Mouse (Mus musculus) kidney, adult 2 months (tissue): ENCODE measurements around the gene Rtn4rl1. TPM values are rescaled to one million over a fixed set of nuclear protein-coding genes. Genes with fewer than 3 reads are reported as not detected.
A peak's percentile ranks its signal among the peaks of the same experiment; 100 is the strongest.

Source experiments
- DNase-seq: peaks from one replicate; pipeline ENCODE4 v3.0.0; 2021
- H3K27ac ChIP-seq: fragments of 200-500 bp; 2 replicates; pipeline ENCODE4 v1.5.1; 2012; ENCODE audit warnings: low read depth, low read length, control low read depth, inconsistent platforms; ENCODE audit not compliant: insufficient read depth
- H3K27me3 ChIP-seq: fragments of 200-500 bp; replicated peaks from 2 replicates; pipeline ENCODE4 v1.6.1; 2012; ENCODE audit warnings: mild to moderate bottlenecking, moderate library complexity, low read length, inconsistent platforms; ENCODE audit not compliant: control insufficient read depth, insufficient read depth
- H3K36me3 ChIP-seq: fragments of 200-500 bp; 2 replicates; pipeline ENCODE4 v1.6.1; 2012; ENCODE audit warnings: mild to moderate bottlenecking, moderate library complexity, low read length, inconsistent platforms; ENCODE audit not compliant: control insufficient read depth, insufficient read depth
- H3K4me1 ChIP-seq: fragments of 200-500 bp; 2 replicates; pipeline ENCODE4 v1.6.1; 2011; ENCODE audit warnings: low read length; ENCODE audit not compliant: control insufficient read depth, insufficient read depth
- H3K4me3 ChIP-seq: fragments of 200-500 bp; 2 replicates; pipeline ENCODE4 v1.5.1; 2011; ENCODE audit warnings: mild to moderate bottlenecking, low read depth, low read length, control low read depth; ENCODE audit not compliant: insufficient read depth
- CTCF ChIP-seq: fragments of 200-500 bp; conservative IDR thresholded peaks from 2 replicates; pipeline ENCODE4 v1.5.1; 2011; ENCODE audit warnings: low read depth, mild to moderate bottlenecking, control low read depth, low read length, moderate library complexity, mixed read lengths; ENCODE audit not compliant: insufficient read depth, insufficient read length
- POLR2A ChIP-seq: fragments of 200-500 bp; IDR thresholded peaks from one replicate; pipeline ENCODE4 v1.6.1; 2011; ENCODE audit warnings: low read depth, low read length, control low read depth
- WGBS: fragments of 180-500 bp; shearing (Covaris S2); methylation state at CpG from one replicate; pipeline ENCODE4 v1.1.7; 2018; 5-methylcytosine and 5-hydroxymethylcytosine counted together
- polyA plus RNA-seq: library from polyadenylated mRNA; depleted of rRNA; stranded (reverse); fragments of >200 nt; gene quantifications from 2 replicates; pipeline ENCODE4 v1.2.3, GENCODE M21; 2012

The Rtn4rl1 gene
- polyA plus RNA-seq, 1 experiment: 11.3 TPM

GRCm38 (mm10) chr11:75263274-75263963 is 69.8 kb downstream of the Rtn4rl1 start:
- Histone ChIP-seq H3K27ac (peak overlapping the region; percentile 47), H3K4me3 (no peak overlapping the region), H3K36me3 (no peaks in the 10 kb centered on the region), H3K27me3 (no peaks in the 10 kb centered on the region), H3K4me1 (peaks cover 12% of the 10 kb centered on the region; the same call in 1 of the 2 replicates)
- 75% methylated on average over 15 of the region's 15 CpGs for WGBS
- peak; percentile 56 for DNase-seq
- TF ChIP-seq CTCF: no peak

- DNase-seq: no peak
- H3K27me3 ChIP-seq: no peaks in the 10 kb centered on the region
- H3K4me1 ChIP-seq: peaks cover 15% of the 10 kb centered on the region; the same call in 1 of the 2 replicates
- WGBS: 73% methylated on average over 6 of the region's 6 CpGs
- TF ChIP-seq POLR2A: no peak
- no peak for TF ChIP-seq CTCF
- H3K36me3 ChIP-seq: no peaks in the 10 kb centered on the region
- H3K4me3 ChIP-seq: no peak overlapping the region
- H3K27ac ChIP-seq: 0 out of 2 replicates have a peak overlapping the region, but pooled peaks have one; percentile 0
Observed at GRCm38 (mm10) chr11:75263964-75264312, 70.4 kb downstream of the Rtn4rl1 start.

GRCm38 (mm10) chr11:75264550-75264949 is 71.0 kb downstream of the Rtn4rl1 start:
- Histone ChIP-seq H3K27me3 (no peaks in the 10 kb centered on the region), H3K4me1 (peaks cover 15% of the 10 kb centered on the region; the same call in 1 of the 2 replicates), H3K27ac (no peak overlapping the region), H3K36me3 (no peaks in the 10 kb centered on the region), H3K4me3 (no peak overlapping the region)
- no peak for TF ChIP-seq POLR2A
- no peak for TF ChIP-seq CTCF
- WGBS: 89% methylated on average over 6 of the region's 6 CpGs
- no peak for DNase-seq

GRCm38 (mm10) chr11:75265545-75265944 is 72.0 kb downstream of the Rtn4rl1 start:
- peaks cover 15% of the 10 kb centered on the region; the same call in 1 of the 2 replicates for H3K4me1 ChIP-seq
- no peaks in the 10 kb centered on the region for H3K36me3 ChIP-seq
- TF ChIP-seq CTCF (no peak), POLR2A (no peak)
- H3K27me3 ChIP-seq: no peaks in the 10 kb centered on the region
- DNase-seq: no peak
- H3K4me3 ChIP-seq: no peak overlapping the region
- 72% methylated on average over 15 of the region's 15 CpGs for WGBS
- H3K27ac ChIP-seq: no peak overlapping the region

GRCm38 (mm10) chr11:75267826-75268281 is 74.3 kb downstream of the Rtn4rl1 start:
- H3K27me3 ChIP-seq: no peaks in the 10 kb centered on the region
- no peak overlapping the region for H3K4me3 ChIP-seq
- 32% methylated on average over 9 of the region's 9 CpGs for WGBS
- no peaks in the 10 kb centered on the region for H3K36me3 ChIP-seq
- peaks cover 15% of the 10 kb centered on the region; the same call in 1 of the 2 replicates for H3K4me1 ChIP-seq
- DNase-seq: peak; percentile 83
- peak overlapping the region; percentile 21 for H3K27ac ChIP-seq
- TF ChIP-seq POLR2A (no peak), CTCF (no peak)

GRCm38 (mm10) chr11:75268492-75268891 is 74.9 kb downstream of the Rtn4rl1 start:
- Histone ChIP-seq H3K36me3 (no peaks in the 10 kb centered on the region), H3K4me1 (peaks cover 15% of the 10 kb centered on the region; the same call in 1 of the 2 replicates), H3K27me3 (no peaks in the 10 kb centered on the region), H3K27ac (no peak overlapping the region), H3K4me3 (no peak overlapping the region)
- 70% methylated on average over 5 of the region's 5 CpGs for WGBS
- DNase-seq: no peak
- TF ChIP-seq CTCF (no peak), POLR2A (no peak)

GRCm38 (mm10) chr11:75269213-75269612 is 75.6 kb downstream of the Rtn4rl1 start:
- Histone ChIP-seq H3K27me3 (no peaks in the 10 kb centered on the region), H3K27ac (no peak overlapping the region), H3K4me1 (peaks cover 15% of the 10 kb centered on the region; the same call in 1 of the 2 replicates), H3K4me3 (no peak overlapping the region), H3K36me3 (no peaks in the 10 kb centered on the region)
- WGBS: 83% methylated on average over 4 of the region's 4 CpGs
- no peak for DNase-seq
- TF ChIP-seq CTCF: no peak
- TF ChIP-seq POLR2A: no peak
